Mouse (Mus musculus) CH12.LX (cell line): ENCODE results near the gene Arid5b. TPM values are rescaled to one million over a fixed set of nuclear protein-coding genes. Genes with fewer than 3 reads are reported as not detected.

Source experiments
- DNase-seq: peaks from one replicate; pipeline ENCODE4 v3.0.0-alpha.2; 2013; ENCODE audit errors: extremely low read depth
- H3K27ac ChIP-seq: 2 replicates; pipeline ENCODE4 v1.5.1; 2012; ENCODE audit warnings: low read depth, mild to moderate bottlenecking, control low read depth, moderate library complexity; ENCODE audit not compliant: insufficient read depth
- H3K27me3 ChIP-seq: replicated peaks from 2 replicates; pipeline ENCODE3; 2012; ENCODE audit warnings: inconsistent platforms
- H3K36me3 ChIP-seq, 2 experiments: replicated peaks in 1 of 2; 2 replicates each; pipeline versions ENCODE3 to v1.6.1; 2012; ENCODE audit warnings: inconsistent platforms in 1 of 2, low read length in 1 of 2, mild to moderate bottlenecking in 1 of 2, mixed read lengths in 1 of 2, moderate library complexity in 1 of 2; ENCODE audit not compliant: control insufficient read depth in 1 of 2, insufficient read depth in 1 of 2
- H3K4me1 ChIP-seq, 2 experiments: 2 replicates each; pipeline ENCODE4 v1.6.1; 2012; ENCODE audit warnings: inconsistent platforms in 1 of 2, moderate library complexity in 1 of 2; ENCODE audit not compliant: insufficient read depth in 2 of 2, control insufficient read depth in 1 of 2
- H3K4me2 ChIP-seq: 2 replicates; pipeline ENCODE4 v1.6.1; 2012; ENCODE audit warnings: low read depth, mild to moderate bottlenecking, control low read depth; ENCODE audit not compliant: poor library complexity, insufficient read depth, severe bottlenecking
- H3K4me3 ChIP-seq, 3 experiments: fragments of 150-350 bp in 1 of 3; sonication (generic) in 1 of 3; replicated peaks in 1 of 3; 2 replicates each; pipeline versions ENCODE3 to v1.5.1; 2011 to 2012; ENCODE audit warnings: low read depth in 2 of 3, low read length in 2 of 3, mild to moderate bottlenecking in 2 of 3, moderate library complexity in 2 of 3, control low read depth in 1 of 3, improper control_type of control experiment in 1 of 3, inconsistent platforms in 1 of 3, mixed read lengths in 1 of 3; ENCODE audit not compliant: poor library complexity in 1 of 3
- H3K79me2 ChIP-seq: replicated peaks from 2 replicates; pipeline ENCODE4 v1.6.1; 2012; ENCODE audit warnings: mild to moderate bottlenecking, moderate library complexity; ENCODE audit not compliant: control insufficient read depth, poor library complexity, insufficient read depth, severe bottlenecking; ENCODE audit errors: extremely low read depth
- H3K9ac ChIP-seq: 2 replicates; pipeline ENCODE4 v1.6.1; 2012; ENCODE audit warnings: low read depth, mild to moderate bottlenecking, control low read depth, moderate library complexity; ENCODE audit not compliant: insufficient read depth
- H3K9me3 ChIP-seq: replicated peaks from 2 replicates; pipeline ENCODE3; 2012; ENCODE audit warnings: low read length, inconsistent platforms, mixed read lengths
- CHD1 ChIP-seq: IDR thresholded peaks from 2 replicates; pipeline ENCODE4 v1.6.1; 2012; ENCODE audit warnings: low read depth, low read length, improper control_type of control experiment, inconsistent platforms
- CTCF ChIP-seq, 2 experiments: IDR thresholded peaks in 1 of 2; conservative IDR thresholded peaks in 1 of 2; 2 replicates each; pipeline ENCODE4 v1.5.1; 2011 to 2012; ENCODE audit warnings: low read depth in 2 of 2, low read length in 2 of 2, improper control_type of control experiment in 1 of 2, inconsistent platforms in 1 of 2, mild to moderate bottlenecking in 1 of 2, moderate library complexity in 1 of 2
- EP300 ChIP-seq: IDR thresholded peaks from 2 replicates; pipeline ENCODE4 v1.6.1; 2011; ENCODE audit warnings: low read length, improper control_type of control experiment
- IRF4 ChIP-seq: IDR thresholded peaks from 2 replicates; pipeline ENCODE4 v1.6.1; 2014; ENCODE audit warnings: low read depth, mild to moderate bottlenecking, inconsistent platforms, low read length, improper control_type of control experiment
- JUN ChIP-seq: IDR thresholded peaks from 2 replicates; pipeline ENCODE4 v1.6.1; 2011; ENCODE audit warnings: low read depth, mild to moderate bottlenecking, low read length, improper control_type of control experiment, moderate library complexity; ENCODE audit not compliant: insufficient read depth
- KAT2A ChIP-seq: IDR thresholded peaks from 2 replicates; pipeline ENCODE4 v1.6.1; 2012; ENCODE audit warnings: low read length, improper control_type of control experiment, inconsistent platforms; ENCODE audit not compliant: insufficient replicate concordance
- MAFK ChIP-seq: IDR thresholded peaks from 2 replicates; pipeline ENCODE4 v1.6.1; 2011; ENCODE audit warnings: low read length, improper control_type of control experiment; ENCODE audit not compliant: insufficient replicate concordance
- MAX ChIP-seq: IDR thresholded peaks from 2 replicates; pipeline ENCODE4 v1.6.1; 2011; ENCODE audit warnings: low read length, improper control_type of control experiment
- MAZ ChIP-seq: IDR thresholded peaks from 2 replicates; pipeline ENCODE4 v1.6.1; 2012; ENCODE audit warnings: low read depth, mild to moderate bottlenecking, inconsistent platforms, low read length, improper control_type of control experiment, moderate library complexity
- MYC ChIP-seq: IDR thresholded peaks from 2 replicates; pipeline ENCODE4 v1.6.1; 2011; ENCODE audit warnings: low read depth, mild to moderate bottlenecking, improper control_type of control experiment, low read length
- NELFE ChIP-seq: IDR thresholded peaks from 2 replicates; pipeline ENCODE4 v1.6.1; 2011; ENCODE audit warnings: low read depth, low read length, improper control_type of control experiment
- NRF1 ChIP-seq: IDR thresholded peaks from 2 replicates; pipeline ENCODE4 v1.6.1; 2014; ENCODE audit warnings: low read depth, mild to moderate bottlenecking, inconsistent platforms, low read length, improper control_type of control experiment, moderate library complexity
- PAX5 ChIP-seq: IDR thresholded peaks from 2 replicates; pipeline ENCODE4 v1.6.1; 2012; ENCODE audit warnings: low read length, inconsistent platforms, mixed read lengths
- POLR2A ChIP-seq: IDR thresholded peaks from 2 replicates; pipeline ENCODE4 v1.6.1; 2011; ENCODE audit warnings: low read depth, mild to moderate bottlenecking, improper control_type of control experiment, low read length
- POLR2AphosphoS2 ChIP-seq: IDR thresholded peaks from 2 replicates; pipeline ENCODE4 v1.6.1; 2011; ENCODE audit warnings: low read depth, low read length, improper control_type of control experiment
- SIN3A ChIP-seq: IDR thresholded peaks from 2 replicates; pipeline ENCODE4 v1.6.1; 2012; ENCODE audit warnings: low read length, improper control_type of control experiment, inconsistent platforms
- TBP ChIP-seq: conservative IDR thresholded peaks from 2 replicates; pipeline ENCODE4 v1.6.1; 2011; ENCODE audit warnings: low read depth, low read length, improper control_type of control experiment
- TCF12 ChIP-seq: IDR thresholded peaks from 2 replicates; pipeline ENCODE4 v1.6.1; 2014; ENCODE audit warnings: low read depth, mild to moderate bottlenecking, inconsistent platforms, low read length, improper control_type of control experiment
- USF1 ChIP-seq: IDR thresholded peaks from 2 replicates; pipeline ENCODE4 v1.6.1; 2014; ENCODE audit warnings: low read depth, mild to moderate bottlenecking, inconsistent platforms, low read length, improper control_type of control experiment
- ZC3H11A ChIP-seq: IDR thresholded peaks from 2 replicates; pipeline ENCODE4 v1.6.1; 2012; ENCODE audit warnings: low read depth, mild to moderate bottlenecking, inconsistent platforms, low read length, improper control_type of control experiment
- ZKSCAN1 ChIP-seq: IDR thresholded peaks from 2 replicates; pipeline ENCODE4 v1.6.1; 2012; ENCODE audit warnings: low read depth, inconsistent platforms, low read length, improper control_type of control experiment, borderline replicate concordance
- ZMIZ1 ChIP-seq: IDR thresholded peaks from 2 replicates; pipeline ENCODE4 v1.6.1; 2012; ENCODE audit warnings: low read depth, mild to moderate bottlenecking, inconsistent platforms, low read length, improper control_type of control experiment
- ZNF384 ChIP-seq: IDR thresholded peaks from 2 replicates; pipeline ENCODE4 v1.6.1; 2012; ENCODE audit warnings: low read depth, low read length, improper control_type of control experiment, inconsistent platforms
- dilution Hi-C: fragments of 300-500 bp; cut with MboI; formaldehyde crosslinking; loops from 2 replicates; pipeline ENCODE4 v1.14.3; 2020; ENCODE audit warnings: low sequenced_read_pairs; ENCODE audit not compliant: extremely low pct_unique_long_range_greater_than_20kb, extremely low pct_ligation_motif_present
- in situ Hi-C: fragments of 300-500 bp; cut with MboI; formaldehyde crosslinking; loops from 3 replicates; pipeline ENCODE4 v1.14.3; 2019; ENCODE audit warnings: low sequenced_read_pairs, low pct_ligation_motif_present, low pct_unique_long_range_greater_than_20kb, mixed read lengths
- polyA plus RNA-seq: library from polyadenylated mRNA; unstranded; fragments of >175 nt; gene quantifications from 2 replicates; pipeline ENCODE4 v1.2.1, GENCODE M21; 2012; ENCODE audit warnings: low read depth; ENCODE audit not compliant: insufficient read length
- total RNA-seq, 2 experiments: library from RNA; depleted of rRNA; stranded (reverse); fragments of 300-350 nt in 1 of 2; fragments of >200 nt in 1 of 2; gene quantifications; 2 replicates each; pipeline ENCODE4 v1.2.3; 2012 to 2014

Gene Arid5b
- total and polyA plus RNA-seq, 3 experiments = 1.1 to 2.6 (median 1.8) TPM

DNA sequence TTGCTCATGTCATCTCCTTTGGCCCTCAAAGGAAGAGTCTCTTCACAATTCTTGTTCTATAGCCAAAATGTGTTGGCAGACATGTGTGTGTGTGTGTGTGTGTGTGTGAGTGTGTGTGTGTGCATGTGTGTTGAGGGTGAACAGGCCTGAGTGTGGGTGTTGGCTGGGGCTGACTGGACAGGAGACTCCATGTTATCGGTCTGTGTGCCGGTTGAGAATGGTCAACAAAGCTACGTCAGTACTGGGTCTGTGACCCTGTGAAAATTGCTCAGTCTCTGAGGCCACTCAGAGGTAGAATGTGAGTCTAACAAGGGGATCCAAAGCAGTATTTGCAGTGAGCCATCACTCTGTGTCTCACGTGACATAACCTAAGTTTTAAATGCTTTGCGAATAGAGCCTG is 102.7 kb downstream of the Arid5b start:
- Histone ChIP-seq H3K4me2 (no peak overlapping the region), H3K27ac (no peak overlapping the region), H3K4me1 (peaks cover 9 to 19% of the 10 kb centered on the region in 2 experiments), H3K36me3 (peaks cover 0 to 24% of the 10 kb centered on the region in 2 experiments), H3K9ac (no peak overlapping the region), H3K79me2 (no peaks in the 10 kb centered on the region), H3K4me3 (no peak overlapping the region), H3K27me3 (no peaks in the 10 kb centered on the region), H3K9me3 (no peaks in the 10 kb centered on the region)
- no peak for DNase-seq
- dilution Hi-C loops = no loop called here
- in situ Hi-C loops = no loop called here
- TF ChIP-seq USF1 (no peak), POLR2AphosphoS2 (no peak), POLR2A (no peak), PAX5 (no peak), EP300 (no peak), ZMIZ1 (no peak), TBP (no peak), CTCF (conservative IDR thresholded peaks at IDR 0.05 in 1 of 2, IDR thresholded peaks at IDR 0.05 in 1 of 2; ENCODE audit: low read depth in 2 of 2, low read length in 2 of 2) (no peak), JUN (no peak), ZC3H11A (no peak), TCF12 (no peak), IRF4 (no peak), MAZ (no peak), SIN3A (no peak), MAX (no peak)
- TF ChIP-seq, all 38 proteins: peak for 0

- Histone ChIP-seq H3K4me2 (no peak overlapping the region), H3K27ac (no peak overlapping the region), H3K9ac (no peak overlapping the region), H3K79me2 (no peaks in the 10 kb centered on the region), H3K4me3 (no peak overlapping the region), H3K36me3 (peaks cover 0 to 22% of the 10 kb centered on the region in 2 experiments), H3K9me3 (no peaks in the 10 kb centered on the region), H3K27me3 (no peaks in the 10 kb centered on the region), H3K4me1 (peaks cover 14 to 31% of the 10 kb centered on the region in 2 experiments; a peak in 3 of 4 replicates)
- in situ Hi-C loops = no loop called here
- no peak for DNase-seq
- TF ChIP-seq MYC (no peak), EP300 (no peak), KAT2A (no peak), NELFE (no peak), CHD1 (no peak), ZKSCAN1 (no peak), ZNF384 (no peak), SIN3A (no peak), ZMIZ1 (no peak), MAFK (no peak), NRF1 (no peak), USF1 (no peak), MAZ (no peak)
- dilution Hi-C loops = no loop called here
Measured at GRCm38 (mm10) chr10:68173634-68174033, 104.9 kb downstream of the Arid5b start.
